Mouse (Mus musculus) hindbrain, embryonic 16.5 days (tissue): Measurements from ENCODE around the gene Slc5a4a. TPM values are rescaled to one million over a fixed set of nuclear protein-coding genes. Genes with fewer than 3 reads are reported as not detected.

Experiments used
- ATAC-seq: fragments of 200-750 bp; cut with Nextera tagmentation; 2 replicates; pipeline ENCODE4 v1.8.0; 2017; ENCODE audit warnings: moderate TSS enrichment, moderate library complexity
- H3K27ac ChIP-seq: fragments of 300-500 bp; sonication (generic); 2 replicates; pipeline ENCODE4 v1.5.1; 2014; ENCODE audit warnings: low read depth, mild to moderate bottlenecking, control low read depth, low read length, moderate library complexity
- H3K27me3 ChIP-seq: fragments of 300-500 bp; sonication (generic); replicated peaks from 2 replicates; pipeline ENCODE4 v1.6.1; 2014; ENCODE audit warnings: low read length; ENCODE audit not compliant: control insufficient read depth, insufficient read depth
- H3K36me3 ChIP-seq: fragments of 300-500 bp; sonication (generic); 2 replicates; pipeline ENCODE4 v1.6.1; 2014; ENCODE audit warnings: mild to moderate bottlenecking, low read length, moderate library complexity, mixed read lengths; ENCODE audit not compliant: control insufficient read depth, insufficient read depth
- H3K4me1 ChIP-seq: fragments of 300-500 bp; sonication (generic); 2 replicates; pipeline ENCODE4 v1.6.1; 2014; ENCODE audit warnings: low read depth, low read length; ENCODE audit not compliant: control insufficient read depth, insufficient read depth
- H3K4me2 ChIP-seq: fragments of 300-500 bp; sonication (generic); 2 replicates; pipeline ENCODE4 v1.6.1; 2014; ENCODE audit warnings: mild to moderate bottlenecking, low read length, control low read depth, moderate library complexity
- H3K4me3 ChIP-seq: fragments of 300-500 bp; sonication (generic); 2 replicates; pipeline ENCODE4 v1.5.1; 2014; ENCODE audit warnings: mild to moderate bottlenecking, low read length, control low read depth, moderate library complexity
- H3K9ac ChIP-seq: fragments of 300-500 bp; sonication (generic); 2 replicates; pipeline ENCODE4 v1.6.1; 2014; ENCODE audit warnings: low read depth, mild to moderate bottlenecking, control low read depth, low read length, moderate library complexity
- H3K9me3 ChIP-seq: fragments of 300-500 bp; sonication (generic); 2 replicates; pipeline ENCODE4 v1.6.1; 2014; ENCODE audit warnings: mild to moderate bottlenecking, low read length, moderate library complexity; ENCODE audit not compliant: control insufficient read depth
- WGBS: fragments of 180-500 bp; shearing (Covaris S2); extraction: QIAGEN DNeasy Blood & Tissue Kit; methylation state at CpG from one replicate; pipeline ENCODE4 v1.1.7; 2014; 5-methylcytosine and 5-hydroxymethylcytosine counted together
- microRNA counts: library from miRNA; unstranded; fragments of <30 nt; microRNA quantifications from one replicate; lab custom pipeline; 2016
- microRNA-seq: library from miRNA; unstranded; fragments of <30 nt; microRNA quantifications from one replicate; pipeline ENCODE4, GENCODE M21; 2017
- polyA plus RNA-seq: library from polyadenylated mRNA; unstranded; fragments of >200 nt; fragmentation: Nextera tagmentation; extraction: Ambion mirVana; gene quantifications from 2 replicates; pipeline ENCODE4 v1.2.1, GENCODE M21; 2015

The Slc5a4a gene
- polyA plus RNA-seq, 1 experiment from 2014 or later = 0.11 TPM

- Histone ChIP-seq H3K27me3 (no peaks in the 10 kb centered on the region), H3K9ac (peak within 1 kb of the TSS; percentile 89), H3K36me3 (no peaks in the 10 kb centered on the region), H3K4me3 (peak within 1 kb of the TSS; percentile 74), H3K4me1 (peaks cover 21% of the 10 kb centered on the region), H3K9me3 (no peaks in the 10 kb centered on the region), H3K4me2 (peak within 1 kb of the TSS; percentile 74), H3K27ac (peak within 1 kb of the TSS; percentile 91)
- peak; percentile 98 for ATAC-seq
- WGBS = under 1% methylated on average over 47 of the region's 47 CpGs
These were observed 90.3 kb downstream of the Slc5a4a start, which contains the start of gene Prmt2 for GRCm38 (mm10) chr10:76237341-76238225. Gene Prmt2, minus strand, starts transcription at chr10:76237865.

MicroRNAs within 50 kb of the gene (microRNA counts, 519-probe panel; counts per million panel counts)
- 1,926 counts per million, percentile 24 among the panel's probes with 10 or more counts for microRNA mmu-miR-678 (lab: Ali Mortazavi, UCI)

Small RNA genes within 50 kb of the gene (microRNA-seq; reads per million reads assigned to microRNA genes)
- not detected for gene Mir678

Other genes with a start within 250 kb of the Slc5a4a start
- gene Smarcb1, start 225.8 kb upstream of the Slc5a4a start, polyA plus RNA-seq = 252 TPM in 2 replicates
- gene Chchd10, start 214.3 kb upstream of the Slc5a4a start, polyA plus RNA-seq = 167 and 218 TPM in 2 replicates
- 13.6 and 16.6 TPM in 2 replicates for gene Mmp11, start 211.0 kb upstream of the Slc5a4a start, polyA plus RNA-seq
- gene Gm867, start 206.8 kb upstream of the Slc5a4a start, polyA plus RNA-seq = 0.74 and 1.5 TPM in 2 replicates
- gene Vpreb3, start 204.4 kb upstream of the Slc5a4a start, polyA plus RNA-seq = 0.35 and 0.64 TPM in 2 replicates
- gene Gm5134, start 192.9 kb upstream of the Slc5a4a start, polyA plus RNA-seq = 0.05 TPM in 1 of 2 replicates, not detected in the other
- gene Zfp280b, start 114.8 kb upstream of the Slc5a4a start, polyA plus RNA-seq = 10.3 and 12.3 TPM in 2 replicates
- gene Slc5a4b, start 36.5 kb upstream of the Slc5a4a start, polyA plus RNA-seq = 0.07 TPM in 1 of 2 replicates, not detected in the other
- gene Prmt2, start 90.4 kb downstream of the Slc5a4a start, polyA plus RNA-seq = 364 and 368 TPM in 2 replicates
- 6.2 and 7.9 TPM in 2 replicates for gene S100b, start 106.4 kb downstream of the Slc5a4a start, polyA plus RNA-seq
- gene Dip2a, start 197.8 kb downstream of the Slc5a4a start, polyA plus RNA-seq = 18.0 and 20.1 TPM in 2 replicates